Mouse (Mus musculus) midbrain, embryonic 11.5 days (tissue): ENCODE measurements around the gene Amotl1. TPM values are rescaled to one million over a fixed set of nuclear protein-coding genes. Genes with fewer than 3 reads are reported as not detected.
"Not testable (repeated sequence)": the region's sequence is repeated elsewhere in the genome, so short reads cannot be mapped to it uniquely, and the experiment has no call there.

Experiments
- ATAC-seq: fragments of 200-750 bp; cut with Nextera tagmentation; 2 replicates; pipeline ENCODE4 v1.8.0; 2017; ENCODE audit warnings: moderate TSS enrichment, moderate library complexity; ENCODE audit not compliant: low FRiP score
- DNase-seq: peaks from one replicate; pipeline ENCODE4 v3.0.0; 2015; ENCODE audit warnings: low spot score; ENCODE audit errors: missing footprints
- H3K27ac ChIP-seq: fragments of 300-500 bp; sonication (generic); 2 replicates; pipeline ENCODE4 v1.5.1; 2014; ENCODE audit warnings: low read depth, low read length
- H3K27me3 ChIP-seq: fragments of 300-500 bp; sonication (generic); 2 replicates; pipeline ENCODE4 v1.6.1; 2014; ENCODE audit warnings: mild to moderate bottlenecking, low read length, moderate library complexity, mixed read lengths; ENCODE audit not compliant: control insufficient read depth, insufficient read depth
- H3K36me3 ChIP-seq: fragments of 300-500 bp; sonication (generic); 2 replicates; pipeline ENCODE4 v1.6.1; 2014; ENCODE audit warnings: mild to moderate bottlenecking, low read length, moderate library complexity, mixed read lengths; ENCODE audit not compliant: control insufficient read depth, insufficient read depth
- H3K4me1 ChIP-seq: fragments of 300-500 bp; sonication (generic); 2 replicates; pipeline ENCODE4 v1.6.1; 2014; ENCODE audit warnings: low read length; ENCODE audit not compliant: control insufficient read depth, insufficient read depth
- H3K4me2 ChIP-seq: fragments of 300-500 bp; sonication (generic); 2 replicates; pipeline ENCODE4 v1.6.1; 2014; ENCODE audit warnings: mild to moderate bottlenecking, moderate library complexity
- H3K4me3 ChIP-seq: fragments of 300-500 bp; sonication (generic); 2 replicates; pipeline ENCODE4 v1.5.1; 2014; ENCODE audit warnings: low read depth, low read length
- H3K9ac ChIP-seq: fragments of 300-500 bp; sonication (generic); 2 replicates; pipeline ENCODE4 v1.6.1; 2014; ENCODE audit warnings: low read length
- H3K9me3 ChIP-seq: fragments of 300-500 bp; sonication (generic); 2 replicates; pipeline ENCODE4 v1.6.1; 2016; ENCODE audit warnings: low read length; ENCODE audit not compliant: control insufficient read depth
- WGBS: fragments of 180-500 bp; shearing (Covaris S2); extraction: QIAGEN DNeasy Blood & Tissue Kit; methylation state at CpG from one replicate; pipeline ENCODE4 v1.1.7; 2014; 5-methylcytosine and 5-hydroxymethylcytosine counted together
- polyA plus RNA-seq: library from polyadenylated mRNA; unstranded; fragments of >200 nt; fragmentation: Nextera tagmentation; extraction: Ambion mirVana; gene quantifications from 2 replicates; pipeline ENCODE4 v1.2.1, GENCODE M21; 2014

The Amotl1 gene
- polyA plus RNA-seq, 1 experiment from 2014 or later: 15.2 TPM

GRCm38 (mm10) chr9:14585702-14586101 is 59.2 kb downstream of the Amotl1 start:
- H3K4me1 ChIP-seq: peaks cover 4% of the 10 kb centered on the region; the same call in 1 of the 2 replicates
- no peaks in the 10 kb centered on the region for H3K27me3 ChIP-seq
- H3K4me2 ChIP-seq: no peak overlapping the region
- no peak for ATAC-seq
- no peaks in the 10 kb centered on the region for H3K9me3 ChIP-seq
- 71% methylated on average over 1 of the region's 1 CpGs for WGBS
- DNase-seq: no peak
- H3K9ac ChIP-seq: no peak overlapping the region
- H3K4me3 ChIP-seq: no peak overlapping the region
- H3K36me3 ChIP-seq: peaks cover 4% of the 10 kb centered on the region
- no peak overlapping the region for H3K27ac ChIP-seq

GRCm38 (mm10) chr9:14578960-14579359 is 65.9 kb downstream of the Amotl1 start:
- no peak overlapping the region for H3K9ac ChIP-seq
- WGBS: 93% methylated on average over 4 of the region's 4 CpGs
- ATAC-seq (no peak), DNase-seq (peak; percentile 47)
- H3K4me2 ChIP-seq: no peak overlapping the region
- H3K4me1 ChIP-seq: no peaks in the 10 kb centered on the region
- H3K4me3 ChIP-seq: no peak overlapping the region
- H3K27me3 ChIP-seq: no peaks in the 10 kb centered on the region
- no peak overlapping the region for H3K27ac ChIP-seq
- peaks cover 4% of the 10 kb centered on the region; the same call in 1 of the 2 replicates for H3K36me3 ChIP-seq
- H3K9me3 ChIP-seq: no peaks in the 10 kb centered on the region

GRCm38 (mm10) chr9:14576359-14576758 is 68.5 kb downstream of the Amotl1 start:
- WGBS: 89% methylated on average over 2 of the region's 2 CpGs
- H3K9ac ChIP-seq, H3K27me3 ChIP-seq, H3K36me3 ChIP-seq, H3K27ac ChIP-seq, H3K9me3 ChIP-seq, ATAC-seq, H3K4me1 ChIP-seq, H3K4me3 ChIP-seq, H3K4me2 ChIP-seq: not testable (repeated sequence)
- peak; percentile 79 for DNase-seq

- DNase-seq (peak; percentile 17), ATAC-seq (no peak)
- Histone ChIP-seq H3K27me3 (no peaks in the 10 kb centered on the region), H3K4me1 (no peaks in the 10 kb centered on the region), H3K9ac (no peak overlapping the region), H3K4me2 (no peak overlapping the region), H3K9me3 (no peaks in the 10 kb centered on the region), H3K27ac (no peak overlapping the region), H3K36me3 (no peaks in the 10 kb centered on the region), H3K4me3 (no peak overlapping the region)
- WGBS: 85% methylated on average over 12 of the region's 12 CpGs
These were observed 70.0 kb downstream of the Amotl1 start for GRCm38 (mm10) chr9:14574760-14575399.

- H3K36me3 ChIP-seq: peaks cover 11% of the 10 kb centered on the region
These were observed 75.5 kb downstream of the Amotl1 start for GRCm38 (mm10) chr9:14569175-14569975.

GRCm38 (mm10) chr9:14568487-14568886 is 76.4 kb downstream of the Amotl1 start:
- Histone ChIP-seq H3K9me3 (no peaks in the 10 kb centered on the region), H3K4me1 (no peaks in the 10 kb centered on the region), H3K27ac (no peak overlapping the region), H3K27me3 (no peaks in the 10 kb centered on the region), H3K4me3 (no peak overlapping the region), H3K4me2 (no peak overlapping the region), H3K36me3 (peaks cover 16% of the 10 kb centered on the region), H3K9ac (no peak overlapping the region)
- WGBS: 93% methylated on average over 2 of the region's 2 CpGs
- ATAC-seq: no peak
- no peak for DNase-seq

More at GRCm38 (mm10) chr9:14569175-14569975, 75.5 kb downstream of the Amotl1 start:
- ATAC-seq (no peak), DNase-seq (no peak)
- no peaks in the 10 kb centered on the region for H3K9me3 ChIP-seq
- WGBS: 90% methylated on average over 4 of the region's 4 CpGs
- no peak overlapping the region for H3K9ac ChIP-seq
- no peaks in the 10 kb centered on the region for H3K4me1 ChIP-seq
- no peak overlapping the region for H3K4me3 ChIP-seq
- no peak overlapping the region for H3K4me2 ChIP-seq
- H3K27me3 ChIP-seq: no peaks in the 10 kb centered on the region
- no peak overlapping the region for H3K27ac ChIP-seq

- H3K4me3 ChIP-seq: no peak overlapping the region
- ATAC-seq (no peak), DNase-seq (peak; percentile 23)
- no peaks in the 10 kb centered on the region for H3K27me3 ChIP-seq
- no peaks in the 10 kb centered on the region; the same call in 1 of the 2 replicates for H3K4me1 ChIP-seq
- H3K9ac ChIP-seq: no peak overlapping the region
- WGBS: 95% methylated on average over 3 of the region's 3 CpGs
- H3K27ac ChIP-seq: no peak overlapping the region
- peaks cover 22% of the 10 kb centered on the region for H3K36me3 ChIP-seq
- no peak overlapping the region for H3K4me2 ChIP-seq
- no peaks in the 10 kb centered on the region for H3K9me3 ChIP-seq
These were observed 80.4 kb downstream of the Amotl1 start for GRCm38 (mm10) chr9:14564486-14564885.

GRCm38 (mm10) chr9:14563351-14563750 is 81.5 kb downstream of the Amotl1 start:
- peak; percentile 21 for DNase-seq
- H3K4me2 ChIP-seq: no peak overlapping the region
- no peak overlapping the region for H3K4me3 ChIP-seq
- no peaks in the 10 kb centered on the region for H3K27me3 ChIP-seq
- no peak overlapping the region for H3K9ac ChIP-seq
- no peak for ATAC-seq
- no peak overlapping the region for H3K27ac ChIP-seq
- peaks cover 18% of the 10 kb centered on the region for H3K36me3 ChIP-seq
- no peaks in the 10 kb centered on the region for H3K9me3 ChIP-seq
- H3K4me1 ChIP-seq: no peaks in the 10 kb centered on the region; the same call in 1 of the 2 replicates
- 89% methylated on average over 7 of the region's 7 CpGs for WGBS

- no peak overlapping the region for H3K27ac ChIP-seq
- H3K4me1 ChIP-seq: no peaks in the 10 kb centered on the region; the same call in 1 of the 2 replicates
- WGBS: 74% methylated on average over 4 of the region's 4 CpGs
- DNase-seq: peak; percentile 31
- no peak overlapping the region for H3K4me3 ChIP-seq
- H3K9ac ChIP-seq: no peak overlapping the region
- no peaks in the 10 kb centered on the region for H3K9me3 ChIP-seq
- no peak overlapping the region for H3K4me2 ChIP-seq
- ATAC-seq: no peak
- H3K27me3 ChIP-seq: no peaks in the 10 kb centered on the region
- peaks cover 27% of the 10 kb centered on the region; the same call in 1 of the 2 replicates for H3K36me3 ChIP-seq
These were observed 84.3 kb downstream of the Amotl1 start for GRCm38 (mm10) chr9:14560545-14560944.
